Mouse (Mus musculus): ENCODE measurements at regions not wholly inside any gene's neighbourhood (a gene's known extent, or its start where the extent isn't known, plus 50 kb on each side); places are given as distances from the start of the nearest gene placed in this dataset.
A peak's percentile ranks its signal among the peaks of the same experiment; 100 is the strongest.

- Histone ChIP-seq H3K27ac (replicated peaks; ENCODE audit: low read depth, low read length) (no peak overlapping the region), H3K4me1 (ENCODE audit: control insufficient read depth, insufficient read depth, low read length) (peaks cover 4% of the 10 kb centered on the region; the same call in 1 of the 2 replicates), H3K4me3 (ENCODE audit: low read depth, low read length) (no peak overlapping the region), H3K9ac (ENCODE audit: low read depth, low read length) (no peak overlapping the region), H3K4me2 (ENCODE audit: low read depth, low read length) (no peak overlapping the region), H3K36me3 (ENCODE audit: control insufficient read depth, insufficient read depth, low read length) (no peaks in the 10 kb centered on the region), H3K9me3 (ENCODE audit: control insufficient read depth, low read length) (no peaks in the 10 kb centered on the region), H3K27me3 (replicated peaks; ENCODE audit: control insufficient read depth, insufficient read depth, low read length) (no peaks in the 10 kb centered on the region)
- DNase-seq (ENCODE audit: low spot score) (no peak), ATAC-seq (ENCODE audit: low read depth) (no peak)
- 48% methylated on average over 1 of the region's 1 CpGs for WGBS
Observed at GRCm38 (mm10) chr12:27593436-27593835, 251.1 kb upstream of the Sox11 start.

GRCm38 (mm10) chr12:27576109-27576700 is 233.8 kb upstream of the Sox11 start:
- DNase-seq (ENCODE audit: low spot score) = no peak
- no peak overlapping the region for H3K27ac ChIP-seq (replicated peaks; ENCODE audit: low read depth, low read length)

GRCm38 (mm10) chr12:27575629-27576028 is 233.3 kb upstream of the Sox11 start:
- 53% methylated on average over 7 of the region's 7 CpGs for WGBS
- DNase-seq (ENCODE audit: low spot score) (peak; percentile 47), ATAC-seq (ENCODE audit: low read depth) (peak; percentile 15; the same call in 1 of the 2 replicates)
- Histone ChIP-seq H3K36me3 (ENCODE audit: control insufficient read depth, insufficient read depth, low read length) (no peaks in the 10 kb centered on the region), H3K4me3 (ENCODE audit: low read depth, low read length) (no peak overlapping the region), H3K27ac (replicated peaks; ENCODE audit: low read depth, low read length) (no peak overlapping the region), H3K27me3 (replicated peaks; ENCODE audit: control insufficient read depth, insufficient read depth, low read length) (no peaks in the 10 kb centered on the region), H3K9me3 (ENCODE audit: control insufficient read depth, low read length) (no peaks in the 10 kb centered on the region), H3K4me2 (ENCODE audit: low read depth, low read length) (no peak overlapping the region), H3K4me1 (ENCODE audit: control insufficient read depth, insufficient read depth, low read length) (no peaks in the 10 kb centered on the region), H3K9ac (ENCODE audit: low read depth, low read length) (no peak overlapping the region)

More at GRCm38 (mm10) chr12:27576109-27576700, 233.8 kb upstream of the Sox11 start:
- Histone ChIP-seq H3K4me2 (ENCODE audit: low read depth, low read length) (no peak overlapping the region), H3K9ac (ENCODE audit: low read depth, low read length) (no peak overlapping the region), H3K4me3 (ENCODE audit: low read depth, low read length) (no peak overlapping the region), H3K4me1 (ENCODE audit: control insufficient read depth, insufficient read depth, low read length) (no peaks in the 10 kb centered on the region), H3K27me3 (replicated peaks; ENCODE audit: control insufficient read depth, insufficient read depth, low read length) (no peaks in the 10 kb centered on the region), H3K36me3 (ENCODE audit: control insufficient read depth, insufficient read depth, low read length) (no peaks in the 10 kb centered on the region), H3K9me3 (ENCODE audit: control insufficient read depth, low read length) (no peaks in the 10 kb centered on the region)
- ATAC-seq (ENCODE audit: low read depth) = no peak
- WGBS = 52% methylated on average over 3 of the region's 3 CpGs

- Histone ChIP-seq H3K9ac (ENCODE audit: low read depth, low read length) (no peak overlapping the region), H3K4me1 (ENCODE audit: control insufficient read depth, insufficient read depth, low read length) (peaks cover 19% of the 10 kb centered on the region), H3K36me3 (ENCODE audit: control insufficient read depth, insufficient read depth, low read length) (no peaks in the 10 kb centered on the region), H3K4me2 (ENCODE audit: low read depth, low read length) (no peak overlapping the region), H3K4me3 (ENCODE audit: low read depth, low read length) (no peak overlapping the region), H3K27me3 (replicated peaks; ENCODE audit: control insufficient read depth, insufficient read depth, low read length) (no peaks in the 10 kb centered on the region), H3K27ac (replicated peaks; ENCODE audit: low read depth, low read length) (no peak overlapping the region), H3K9me3 (ENCODE audit: control insufficient read depth, low read length) (no peaks in the 10 kb centered on the region)
- no peak for ATAC-seq (ENCODE audit: low read depth)
- 64% methylated on average over 3 of the region's 3 CpGs for WGBS
- no peak for DNase-seq (ENCODE audit: low spot score)
Observed at GRCm38 (mm10) chr12:27567250-27567649, 224.9 kb upstream of the Sox11 start.

GRCm38 (mm10) chr12:27565965-27566507 is 223.7 kb upstream of the Sox11 start:
- WGBS = 39% methylated on average over 8 of the region's 8 CpGs
- ATAC-seq (ENCODE audit: low read depth) (peak; percentile 84), DNase-seq (ENCODE audit: low spot score) (peak; percentile 55)
- no peaks in the 10 kb centered on the region for H3K36me3 ChIP-seq (ENCODE audit: control insufficient read depth, insufficient read depth, low read length)
- no peak overlapping the region for H3K4me3 ChIP-seq (ENCODE audit: low read depth, low read length)
- H3K9ac ChIP-seq (ENCODE audit: low read depth, low read length) = no peak overlapping the region
- H3K4me2 ChIP-seq (ENCODE audit: low read depth, low read length) = no peak overlapping the region
- no peaks in the 10 kb centered on the region for H3K27me3 ChIP-seq (replicated peaks; ENCODE audit: control insufficient read depth, insufficient read depth, low read length)
- no peak overlapping the region for H3K27ac ChIP-seq (replicated peaks; ENCODE audit: low read depth, low read length)
- H3K9me3 ChIP-seq (ENCODE audit: control insufficient read depth, low read length) = no peaks in the 10 kb centered on the region
- peaks cover 19% of the 10 kb centered on the region for H3K4me1 ChIP-seq (ENCODE audit: control insufficient read depth, insufficient read depth, low read length)

GRCm38 (mm10) chr12:27564641-27565306 is 222.4 kb upstream of the Sox11 start:
- WGBS = 29% methylated on average over 5 of the region's 5 CpGs

GRCm38 (mm10) chr12:27563900-27564299 is 221.5 kb upstream of the Sox11 start:
- peak; percentile 55; the same call in 1 of the 2 replicates for ATAC-seq (ENCODE audit: low read depth)
- peak overlapping the region; percentile 71; the same call in 1 of the 2 replicates for H3K27ac ChIP-seq (replicated peaks; ENCODE audit: low read depth, low read length)
- DNase-seq (ENCODE audit: low spot score) = peak; percentile 65
- H3K4me1 ChIP-seq (ENCODE audit: control insufficient read depth, insufficient read depth, low read length) = peaks cover 19% of the 10 kb centered on the region
- H3K4me2 ChIP-seq (ENCODE audit: low read depth, low read length) = no peak overlapping the region
- no peak overlapping the region for H3K9ac ChIP-seq (ENCODE audit: low read depth, low read length)
- WGBS = 7% methylated on average over 3 of the region's 3 CpGs
- H3K36me3 ChIP-seq (ENCODE audit: control insufficient read depth, insufficient read depth, low read length) = no peaks in the 10 kb centered on the region
- 0 out of 2 replicates have a peak, but pooled peaks cover 3% of the 10 kb centered on the region for H3K9me3 ChIP-seq (ENCODE audit: control insufficient read depth, low read length)
- H3K4me3 ChIP-seq (ENCODE audit: low read depth, low read length) = no peak overlapping the region
- H3K27me3 ChIP-seq (replicated peaks; ENCODE audit: control insufficient read depth, insufficient read depth, low read length) = no peaks in the 10 kb centered on the region

More at GRCm38 (mm10) chr12:27564641-27565306, 222.4 kb upstream of the Sox11 start:
- peaks cover 19% of the 10 kb centered on the region for H3K4me1 ChIP-seq (ENCODE audit: control insufficient read depth, insufficient read depth, low read length)
- DNase-seq (ENCODE audit: low spot score) (peak; percentile 26), ATAC-seq (ENCODE audit: low read depth) (no peak)
- H3K36me3 ChIP-seq (ENCODE audit: control insufficient read depth, insufficient read depth, low read length) = no peaks in the 10 kb centered on the region
- peak overlapping the region; percentile 71 for H3K27ac ChIP-seq (replicated peaks; ENCODE audit: low read depth, low read length)
- no peak overlapping the region for H3K4me2 ChIP-seq (ENCODE audit: low read depth, low read length)
- H3K4me3 ChIP-seq (ENCODE audit: low read depth, low read length) = no peak overlapping the region
- H3K27me3 ChIP-seq (replicated peaks; ENCODE audit: control insufficient read depth, insufficient read depth, low read length) = no peaks in the 10 kb centered on the region
- H3K9ac ChIP-seq (ENCODE audit: low read depth, low read length) = no peak overlapping the region
- 0 out of 2 replicates have a peak, but pooled peaks cover 1% of the 10 kb centered on the region for H3K9me3 ChIP-seq (ENCODE audit: control insufficient read depth, low read length)

GRCm38 (mm10) chr12:27552809-27553208 is 210.4 kb upstream of the Sox11 start:
- H3K9ac ChIP-seq (ENCODE audit: low read depth, low read length) = no peak overlapping the region
- no peaks in the 10 kb centered on the region for H3K27me3 ChIP-seq (replicated peaks; ENCODE audit: control insufficient read depth, insufficient read depth, low read length)
- DNase-seq (ENCODE audit: low spot score) (peak; percentile 84), ATAC-seq (ENCODE audit: low read depth) (peak; percentile 62; the same call in 1 of the 2 replicates)
- no peaks in the 10 kb centered on the region for H3K9me3 ChIP-seq (ENCODE audit: control insufficient read depth, low read length)
- no peak overlapping the region for H3K4me2 ChIP-seq (ENCODE audit: low read depth, low read length)
- H3K36me3 ChIP-seq (ENCODE audit: control insufficient read depth, insufficient read depth, low read length) = no peaks in the 10 kb centered on the region
- H3K4me3 ChIP-seq (ENCODE audit: low read depth, low read length) = no peak overlapping the region
- no peak overlapping the region for H3K27ac ChIP-seq (replicated peaks; ENCODE audit: low read depth, low read length)
- H3K4me1 ChIP-seq (ENCODE audit: control insufficient read depth, insufficient read depth, low read length) = no peaks in the 10 kb centered on the region
- 12% methylated on average over 1 of the region's 1 CpGs for WGBS
